Mouse (Mus musculus) CH12.LX (cell line): ENCODE measurements around the gene A430078G23Rik. TPM values are rescaled to one million over a fixed set of nuclear protein-coding genes. Genes with fewer than 3 reads are reported as not detected.

Experiments
- DNase-seq: peaks from one replicate; pipeline ENCODE4 v3.0.0-alpha.2; 2013; ENCODE audit errors: extremely low read depth
- H3K27ac ChIP-seq: 2 replicates; pipeline ENCODE4 v1.5.1; 2012; ENCODE audit warnings: low read depth, mild to moderate bottlenecking, control low read depth, moderate library complexity; ENCODE audit not compliant: insufficient read depth
- H3K27me3 ChIP-seq: replicated peaks from 2 replicates; pipeline ENCODE3; 2012; ENCODE audit warnings: inconsistent platforms
- H3K36me3 ChIP-seq, 2 experiments: replicated peaks in 1 of 2; 2 replicates each; pipeline versions ENCODE3 to v1.6.1; 2012; ENCODE audit warnings: inconsistent platforms in 1 of 2, low read length in 1 of 2, mild to moderate bottlenecking in 1 of 2, mixed read lengths in 1 of 2, moderate library complexity in 1 of 2; ENCODE audit not compliant: control insufficient read depth in 1 of 2, insufficient read depth in 1 of 2
- H3K4me1 ChIP-seq, 2 experiments: 2 replicates each; pipeline ENCODE4 v1.6.1; 2012; ENCODE audit warnings: inconsistent platforms in 1 of 2, moderate library complexity in 1 of 2; ENCODE audit not compliant: insufficient read depth in 2 of 2, control insufficient read depth in 1 of 2
- H3K4me2 ChIP-seq: 2 replicates; pipeline ENCODE4 v1.6.1; 2012; ENCODE audit warnings: low read depth, mild to moderate bottlenecking, control low read depth; ENCODE audit not compliant: poor library complexity, insufficient read depth, severe bottlenecking
- H3K4me3 ChIP-seq, 3 experiments: fragments of 150-350 bp in 1 of 3; sonication (generic) in 1 of 3; replicated peaks in 1 of 3; 2 replicates each; pipeline versions ENCODE3 to v1.5.1; 2011 to 2012; ENCODE audit warnings: low read depth in 2 of 3, low read length in 2 of 3, mild to moderate bottlenecking in 2 of 3, moderate library complexity in 2 of 3, control low read depth in 1 of 3, improper control_type of control experiment in 1 of 3, inconsistent platforms in 1 of 3, mixed read lengths in 1 of 3; ENCODE audit not compliant: poor library complexity in 1 of 3
- H3K79me2 ChIP-seq: replicated peaks from 2 replicates; pipeline ENCODE4 v1.6.1; 2012; ENCODE audit warnings: mild to moderate bottlenecking, moderate library complexity; ENCODE audit not compliant: control insufficient read depth, poor library complexity, insufficient read depth, severe bottlenecking; ENCODE audit errors: extremely low read depth
- H3K9ac ChIP-seq: 2 replicates; pipeline ENCODE4 v1.6.1; 2012; ENCODE audit warnings: low read depth, mild to moderate bottlenecking, control low read depth, moderate library complexity; ENCODE audit not compliant: insufficient read depth
- H3K9me3 ChIP-seq: replicated peaks from 2 replicates; pipeline ENCODE3; 2012; ENCODE audit warnings: low read length, inconsistent platforms, mixed read lengths
- CHD2 ChIP-seq: IDR thresholded peaks from 2 replicates; pipeline ENCODE4 v1.6.1; 2011; ENCODE audit warnings: low read length, improper control_type of control experiment
- CTCF ChIP-seq, 2 experiments: IDR thresholded peaks in 1 of 2; conservative IDR thresholded peaks in 1 of 2; 2 replicates each; pipeline ENCODE4 v1.5.1; 2011 to 2012; ENCODE audit warnings: low read depth in 2 of 2, low read length in 2 of 2, improper control_type of control experiment in 1 of 2, inconsistent platforms in 1 of 2, mild to moderate bottlenecking in 1 of 2, moderate library complexity in 1 of 2
- ELF1 ChIP-seq: IDR thresholded peaks from 2 replicates; pipeline ENCODE4 v1.6.1; 2014; ENCODE audit warnings: low read depth, mild to moderate bottlenecking, inconsistent platforms, low read length, improper control_type of control experiment
- GABPA ChIP-seq: IDR thresholded peaks from 2 replicates; pipeline ENCODE4 v1.6.1; 2012; ENCODE audit warnings: low read depth, low read length, improper control_type of control experiment, inconsistent platforms; ENCODE audit not compliant: insufficient replicate concordance
- JUN ChIP-seq: IDR thresholded peaks from 2 replicates; pipeline ENCODE4 v1.6.1; 2011; ENCODE audit warnings: low read depth, mild to moderate bottlenecking, low read length, improper control_type of control experiment, moderate library complexity; ENCODE audit not compliant: insufficient read depth
- JUND ChIP-seq: conservative IDR thresholded peaks from 2 replicates; pipeline ENCODE4 v1.6.1; 2011; ENCODE audit warnings: low read depth, low read length, improper control_type of control experiment
- MAFK ChIP-seq: IDR thresholded peaks from 2 replicates; pipeline ENCODE4 v1.6.1; 2011; ENCODE audit warnings: low read length, improper control_type of control experiment; ENCODE audit not compliant: insufficient replicate concordance
- MAZ ChIP-seq: IDR thresholded peaks from 2 replicates; pipeline ENCODE4 v1.6.1; 2012; ENCODE audit warnings: low read depth, mild to moderate bottlenecking, inconsistent platforms, low read length, improper control_type of control experiment, moderate library complexity
- MYC ChIP-seq: IDR thresholded peaks from 2 replicates; pipeline ENCODE4 v1.6.1; 2011; ENCODE audit warnings: low read depth, mild to moderate bottlenecking, improper control_type of control experiment, low read length
- NELFE ChIP-seq: IDR thresholded peaks from 2 replicates; pipeline ENCODE4 v1.6.1; 2011; ENCODE audit warnings: low read depth, low read length, improper control_type of control experiment
- POLR2AphosphoS2 ChIP-seq: IDR thresholded peaks from 2 replicates; pipeline ENCODE4 v1.6.1; 2011; ENCODE audit warnings: low read depth, low read length, improper control_type of control experiment
- RCOR1 ChIP-seq: conservative IDR thresholded peaks from 2 replicates; pipeline ENCODE4 v1.6.1; 2012; ENCODE audit warnings: low read depth, mild to moderate bottlenecking, inconsistent platforms, low read length, improper control_type of control experiment
- SIN3A ChIP-seq: IDR thresholded peaks from 2 replicates; pipeline ENCODE4 v1.6.1; 2012; ENCODE audit warnings: low read length, improper control_type of control experiment, inconsistent platforms
- SMC3 ChIP-seq: IDR thresholded peaks from 2 replicates; pipeline ENCODE4 v1.6.1; 2011; ENCODE audit warnings: low read depth, low read length, improper control_type of control experiment
- UBTF ChIP-seq: IDR thresholded peaks from 2 replicates; pipeline ENCODE4 v1.6.1; 2012; ENCODE audit warnings: low read depth, mild to moderate bottlenecking, inconsistent platforms, low read length, improper control_type of control experiment, moderate library complexity
- USF1 ChIP-seq: IDR thresholded peaks from 2 replicates; pipeline ENCODE4 v1.6.1; 2014; ENCODE audit warnings: low read depth, mild to moderate bottlenecking, inconsistent platforms, low read length, improper control_type of control experiment
- USF2 ChIP-seq: conservative IDR thresholded peaks from 2 replicates; pipeline ENCODE4 v1.6.1; 2011; ENCODE audit warnings: low read depth, low read length, improper control_type of control experiment
- ZC3H11A ChIP-seq: IDR thresholded peaks from 2 replicates; pipeline ENCODE4 v1.6.1; 2012; ENCODE audit warnings: low read depth, mild to moderate bottlenecking, inconsistent platforms, low read length, improper control_type of control experiment
- ZKSCAN1 ChIP-seq: IDR thresholded peaks from 2 replicates; pipeline ENCODE4 v1.6.1; 2012; ENCODE audit warnings: low read depth, inconsistent platforms, low read length, improper control_type of control experiment, borderline replicate concordance
- dilution Hi-C: fragments of 300-500 bp; cut with MboI; formaldehyde crosslinking; loops from 2 replicates; pipeline ENCODE4 v1.14.3; 2020; ENCODE audit warnings: low sequenced_read_pairs; ENCODE audit not compliant: extremely low pct_unique_long_range_greater_than_20kb, extremely low pct_ligation_motif_present
- in situ Hi-C: fragments of 300-500 bp; cut with MboI; formaldehyde crosslinking; loops from 3 replicates; pipeline ENCODE4 v1.14.3; 2019; ENCODE audit warnings: low sequenced_read_pairs, low pct_ligation_motif_present, low pct_unique_long_range_greater_than_20kb, mixed read lengths
- polyA plus RNA-seq: library from polyadenylated mRNA; unstranded; fragments of >175 nt; gene quantifications from 2 replicates; pipeline ENCODE4 v1.2.1, GENCODE M21; 2012; ENCODE audit warnings: low read depth; ENCODE audit not compliant: insufficient read length
- total RNA-seq, 2 experiments: library from RNA; depleted of rRNA; stranded (reverse); fragments of 300-350 nt in 1 of 2; fragments of >200 nt in 1 of 2; gene quantifications; 2 replicates each; pipeline ENCODE4 v1.2.3; 2012 to 2014

The A430078G23Rik gene
- total and polyA plus RNA-seq, 3 experiments = not detected

DNA sequence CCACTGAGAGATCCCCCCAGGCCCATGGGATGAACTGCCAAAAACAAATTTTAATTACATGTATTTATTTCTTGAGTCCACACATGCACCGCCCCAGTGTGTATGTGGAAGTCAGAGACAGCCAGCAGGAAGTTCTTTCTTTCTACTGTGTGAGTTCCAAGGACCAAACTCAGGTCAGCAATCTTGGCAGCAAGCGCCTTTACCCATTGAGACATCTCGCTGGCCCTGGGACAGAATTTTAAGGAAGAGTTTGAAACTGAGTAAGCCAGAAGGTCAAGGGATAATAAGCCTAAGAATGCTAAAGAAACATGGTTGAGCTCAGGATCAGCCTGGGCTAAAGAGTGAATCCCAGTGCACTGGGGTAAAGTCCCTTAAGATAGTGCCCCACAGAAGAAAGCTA is 44.4 kb downstream of the A430078G23Rik start:
- Histone ChIP-seq H3K9ac (no peak overlapping the region), H3K27me3 (no peaks in the 10 kb centered on the region), H3K4me3 (no peak overlapping the region), H3K9me3 (no peaks in the 10 kb centered on the region), H3K4me2 (no peak overlapping the region), H3K36me3 (no peaks in the 10 kb centered on the region), H3K79me2 (no peaks in the 10 kb centered on the region), H3K4me1 (no peaks in the 10 kb centered on the region), H3K27ac (no peak overlapping the region)
- dilution Hi-C loops (no loop called here), in situ Hi-C loops (no loop called here)
- no peak for TF ChIP-seq JUN
- no peak for TF ChIP-seq SIN3A
- no peak for TF ChIP-seq JUND
- no peak for TF ChIP-seq ZKSCAN1
- TF ChIP-seq CTCF (conservative IDR thresholded peaks at IDR 0.05 in 1 of 2, IDR thresholded peaks at IDR 0.05 in 1 of 2; ENCODE audit: low read depth in 2 of 2, low read length in 2 of 2) = no peak
- TF ChIP-seq USF2 = no peak
- no peak for TF ChIP-seq MAFK
- TF ChIP-seq MAZ = no peak
- no peak for TF ChIP-seq UBTF
- TF ChIP-seq SMC3 = no peak
- DNase-seq = no peak

GRCm38 (mm10) chr8:3400509-3400908 is 47.3 kb downstream of the A430078G23Rik start:
- Histone ChIP-seq H3K9me3 (no peaks in the 10 kb centered on the region), H3K36me3 (no peaks in the 10 kb centered on the region), H3K27ac (no peak overlapping the region), H3K4me1 (no peaks in the 10 kb centered on the region), H3K4me2 (no peak overlapping the region), H3K79me2 (no peaks in the 10 kb centered on the region), H3K27me3 (no peaks in the 10 kb centered on the region), H3K9ac (no peak overlapping the region), H3K4me3 (no peak overlapping the region)
- TF ChIP-seq ELF1 (no peak), ZC3H11A (no peak), USF1 (no peak), MAFK (no peak), RCOR1 (no peak), NELFE (no peak), POLR2AphosphoS2 (no peak), GABPA (no peak), SIN3A (no peak), CTCF (conservative IDR thresholded peaks at IDR 0.05 in 1 of 2, IDR thresholded peaks at IDR 0.05 in 1 of 2; ENCODE audit: low read depth in 2 of 2, low read length in 2 of 2) (no peak), CHD2 (no peak), MYC (no peak), UBTF (no peak)
- dilution Hi-C loops (no loop called here), in situ Hi-C loops (no loop called here)
- no peak for DNase-seq
